Mouse (Mus musculus): ENCODE measurements at regions not wholly inside any gene's neighbourhood (a gene's known extent, or its start where the extent isn't known, plus 50 kb on each side); places are given as distances from the start of the nearest gene placed in this dataset.
"Not testable (repeated sequence)": the region's sequence is repeated elsewhere in the genome, so short reads cannot be mapped to it uniquely, and the experiment has no call there.

- Histone ChIP-seq H3K9me3 (no peaks in the 10 kb centered on the region), H3K36me3 (no peaks in the 10 kb centered on the region), H3K4me3 (replicated peaks) (no peak overlapping the region), H3K4me1 (no peaks in the 10 kb centered on the region), H3K27me3 (replicated peaks) (no peaks in the 10 kb centered on the region), H3K9ac (no peak overlapping the region), H3K4me2 (no peak overlapping the region), H3K27ac (no peak overlapping the region)
- 65% methylated on average over 6 of the region's 6 CpGs for WGBS
- ATAC-seq (ENCODE audit: insufficient read depth, low FRiP score, low read depth) = no peak
Observed at GRCm38 (mm10) chr10:117498497-117498896, 118.7 kb upstream of the Cpsf6 start.

GRCm38 (mm10) chr10:117497565-117498256, 117.9 kb upstream of the Cpsf6 start:
- Histone ChIP-seq H3K27me3 (replicated peaks) (no peaks in the 10 kb centered on the region), H3K36me3 (no peaks in the 10 kb centered on the region), H3K9ac (no peak overlapping the region), H3K4me1 (no peaks in the 10 kb centered on the region), H3K4me2 (no peak overlapping the region), H3K27ac (no peak overlapping the region), H3K4me3 (replicated peaks) (no peak overlapping the region), H3K9me3 (no peaks in the 10 kb centered on the region)
- WGBS = 66% methylated on average over 16 of the region's 16 CpGs
- no peak for ATAC-seq (ENCODE audit: insufficient read depth, low FRiP score, low read depth)

GRCm38 (mm10) chr10:117497082-117497481, 117.3 kb upstream of the Cpsf6 start:
- not testable (repeated sequence) for H3K4me2 ChIP-seq; H3K4me1 ChIP-seq; H3K9ac ChIP-seq; H3K27me3 ChIP-seq (replicated peaks); H3K27ac ChIP-seq; H3K4me3 ChIP-seq (replicated peaks); H3K36me3 ChIP-seq; ATAC-seq (ENCODE audit: insufficient read depth, low FRiP score, low read depth); H3K9me3 ChIP-seq
- 71% methylated on average over 1 of the region's 1 CpGs for WGBS

GRCm38 (mm10) chr10:117496064-117497011, 116.5 kb upstream of the Cpsf6 start:
- ATAC-seq (ENCODE audit: insufficient read depth, low FRiP score, low read depth) = no peak
- no peaks in the 10 kb centered on the region for H3K27me3 ChIP-seq (replicated peaks)
- H3K9ac ChIP-seq = no peak overlapping the region
- no peaks in the 10 kb centered on the region for H3K4me1 ChIP-seq
- H3K36me3 ChIP-seq = no peaks in the 10 kb centered on the region
- H3K4me3 ChIP-seq (replicated peaks) = no peak overlapping the region
- H3K9me3 ChIP-seq = no peaks in the 10 kb centered on the region
- H3K4me2 ChIP-seq = no peak overlapping the region
- H3K27ac ChIP-seq = no peak overlapping the region
- WGBS = 82% methylated on average over 21 of the region's 21 CpGs

- no peak overlapping the region for H3K9ac ChIP-seq
- peak; percentile 77 for ATAC-seq (ENCODE audit: insufficient read depth, low FRiP score, low read depth)
- H3K4me3 ChIP-seq (replicated peaks) = peak overlapping the region; percentile 38
- H3K27me3 ChIP-seq (replicated peaks) = no peaks in the 10 kb centered on the region
- peak overlapping the region; percentile 38 for H3K27ac ChIP-seq
- no peaks in the 10 kb centered on the region for H3K4me1 ChIP-seq
- 10% methylated on average over 18 of the region's 18 CpGs for WGBS
- H3K4me2 ChIP-seq = peak overlapping the region; percentile 54
- H3K9me3 ChIP-seq = no peaks in the 10 kb centered on the region
- H3K36me3 ChIP-seq = no peaks in the 10 kb centered on the region
Observed at GRCm38 (mm10) chr10:117494171-117494701, 114.4 kb upstream of the Cpsf6 start.

- Histone ChIP-seq H3K9ac (no peak overlapping the region), H3K27ac (no peak overlapping the region), H3K4me3 (replicated peaks) (no peak overlapping the region), H3K4me2 (peak overlapping the region; percentile 54; the same call in 1 of the 2 replicates), H3K4me1 (no peaks in the 10 kb centered on the region), H3K27me3 (replicated peaks) (no peaks in the 10 kb centered on the region), H3K9me3 (no peaks in the 10 kb centered on the region), H3K36me3 (no peaks in the 10 kb centered on the region)
- 6% methylated on average over 3 of the region's 5 CpGs for WGBS
- ATAC-seq (ENCODE audit: insufficient read depth, low FRiP score, low read depth) = no peak
Observed at GRCm38 (mm10) chr10:117493824-117494121, 114.0 kb upstream of the Cpsf6 start.

- H3K36me3 ChIP-seq = no peaks in the 10 kb centered on the region
- no peak overlapping the region for H3K4me3 ChIP-seq (replicated peaks)
- H3K27me3 ChIP-seq (replicated peaks) = no peaks in the 10 kb centered on the region
- WGBS = 87% methylated on average over 3 of the region's 3 CpGs
- H3K27ac ChIP-seq = no peak overlapping the region
- no peak for ATAC-seq (ENCODE audit: insufficient read depth, low FRiP score, low read depth)
- no peak overlapping the region for H3K9ac ChIP-seq
- H3K4me2 ChIP-seq = no peak overlapping the region
- no peaks in the 10 kb centered on the region for H3K4me1 ChIP-seq
- H3K9me3 ChIP-seq = no peaks in the 10 kb centered on the region
Observed at GRCm38 (mm10) chr10:117493091-117493823, 113.4 kb upstream of the Cpsf6 start.

- WGBS = 92% methylated on average over 5 of the region's 5 CpGs
- no peak overlapping the region for H3K4me2 ChIP-seq
- H3K27me3 ChIP-seq (replicated peaks) = no peaks in the 10 kb centered on the region
- no peak overlapping the region for H3K9ac ChIP-seq
- H3K27ac ChIP-seq = no peak overlapping the region
- H3K4me1 ChIP-seq = no peaks in the 10 kb centered on the region
- ATAC-seq (ENCODE audit: insufficient read depth, low FRiP score, low read depth) = no peak
- H3K4me3 ChIP-seq (replicated peaks) = no peak overlapping the region
- no peaks in the 10 kb centered on the region for H3K9me3 ChIP-seq
- H3K36me3 ChIP-seq = no peaks in the 10 kb centered on the region
Observed at GRCm38 (mm10) chr10:117492391-117492990, 112.7 kb upstream of the Cpsf6 start.

GRCm38 (mm10) chr10:117491711-117492110, 111.9 kb upstream of the Cpsf6 start:
- no peaks in the 10 kb centered on the region for H3K27me3 ChIP-seq (replicated peaks)
- H3K9ac ChIP-seq = no peak overlapping the region
- 77% methylated on average over 1 of the region's 1 CpGs for WGBS
- H3K4me1 ChIP-seq = no peaks in the 10 kb centered on the region
- no peak overlapping the region for H3K4me2 ChIP-seq
- no peak overlapping the region for H3K4me3 ChIP-seq (replicated peaks)
- no peak overlapping the region for H3K27ac ChIP-seq
- H3K36me3 ChIP-seq = no peaks in the 10 kb centered on the region
- no peaks in the 10 kb centered on the region for H3K9me3 ChIP-seq
- no peak for ATAC-seq (ENCODE audit: insufficient read depth, low FRiP score, low read depth)

- Histone ChIP-seq H3K36me3 (no peaks in the 10 kb centered on the region), H3K4me3 (replicated peaks) (no peak overlapping the region), H3K9me3 (no peaks in the 10 kb centered on the region), H3K27ac (no peak overlapping the region), H3K4me1 (no peaks in the 10 kb centered on the region), H3K4me2 (no peak overlapping the region), H3K27me3 (replicated peaks) (no peaks in the 10 kb centered on the region), H3K9ac (no peak overlapping the region)
- 83% methylated on average over 4 of the region's 4 CpGs for WGBS
- ATAC-seq (ENCODE audit: insufficient read depth, low FRiP score, low read depth) = no peak
Observed at GRCm38 (mm10) chr10:117490851-117491595, 111.2 kb upstream of the Cpsf6 start.

GRCm38 (mm10) chr10:117483091-117483600, 103.3 kb upstream of the Cpsf6 start:
- Histone ChIP-seq H3K27me3 (replicated peaks) (no peaks in the 10 kb centered on the region), H3K4me3 (replicated peaks) (no peak overlapping the region), H3K27ac (no peak overlapping the region), H3K4me1 (no peaks in the 10 kb centered on the region), H3K9ac (no peak overlapping the region), H3K9me3 (no peaks in the 10 kb centered on the region), H3K36me3 (no peaks in the 10 kb centered on the region), H3K4me2 (no peak overlapping the region)
- 93% methylated on average over 4 of the region's 4 CpGs for WGBS
- no peak for ATAC-seq (ENCODE audit: insufficient read depth, low FRiP score, low read depth)
